8 mouse cellular contexts compared by ENCODE assay signal in genomic region chr7:28888701-28889161, GRCm38 (mm10). TPM values are rescaled to one million over a fixed set of nuclear protein-coding genes. Genes with fewer than 3 reads are reported as not detected.
DNase-seq lines count a peak whose midpoint lies in the region; ATAC-seq and TF ChIP-seq lines count a peak whose summit lies in the region.

No protein-coding gene starts in this region.

- peak overlapping the region; percentile 37 for H3K4me2 ChIP-seq in lung, postnatal 0 days (replicated peaks; ENCODE audit: low read depth, low read length)
- H3K4me2 ChIP-seq in intestine, embryonic 16.5 days (ENCODE audit: low read depth, low read length) = peak overlapping the region; percentile 71

- peaks cover 4% of the 10 kb centered on the region for H3K4me1 ChIP-seq in lung, postnatal 0 days (ENCODE audit: insufficient read depth, low read depth, low read length)
- H3K4me1 ChIP-seq in intestine, embryonic 16.5 days (ENCODE audit: control insufficient read depth, insufficient read depth, low read length) = peaks cover 10% of the 10 kb centered on the region

- peak; percentile 24 for DNase-seq in CD4-positive, CD25-positive, alpha-beta regulatory T cell, adult 2 months (ENCODE audit: low read depth, low spot score)
- no peak for DNase-seq in lung, postnatal 0 days (ENCODE audit: low spot score)
- no peak for DNase-seq in lung, postnatal 25 days (ENCODE audit: low spot score)
- peak; percentile 26 for DNase-seq in retina, embryonic 14.5 days (ENCODE audit: low spot score)
- DNase-seq in layer of hippocampus, adult 9-10 months (ENCODE audit: low spot score) = no peak
- no peak for DNase-seq in adrenal gland, adult (ENCODE audit: inconsistent age in 2 of 2, low spot score in 1 of 2)

- no peak for TF ChIP-seq CTCF in lung, postnatal 0 days (IDR thresholded peaks at IDR 0.05)

- no peak for ATAC-seq in CD4-positive, CD25-positive, alpha-beta regulatory T cell, adult 4 months
- 0 out of 2 replicates have a peak, but pooled peaks have one; percentile 9 for ATAC-seq in lung, postnatal 0 days
- ATAC-seq in intestine, embryonic 16.5 days = peak; percentile 23; the same call in 1 of the 2 replicates

- H3K9me3 ChIP-seq in lung, postnatal 0 days (ENCODE audit: low read length) = no peaks in the 10 kb centered on the region
- no peaks in the 10 kb centered on the region for H3K9me3 ChIP-seq in intestine, embryonic 16.5 days (ENCODE audit: control insufficient read depth, low read length)

- peaks cover 23% of the 10 kb centered on the region for H3K36me3 ChIP-seq in lung, postnatal 0 days (ENCODE audit: insufficient read depth, low read length)
- H3K36me3 ChIP-seq in intestine, embryonic 16.5 days (ENCODE audit: control insufficient read depth, insufficient read depth, low read length) = peaks cover 11% of the 10 kb centered on the region

- WGBS in lung, postnatal 0 days = 3% methylated on average over 23 of the region's 27 CpGs
- 2% methylated on average over 26 of the region's 27 CpGs for WGBS in intestine, embryonic 16.5 days

- H3K27ac ChIP-seq in lung, postnatal 0 days (ENCODE audit: low read length) = no peak overlapping the region
- no peak overlapping the region for H3K27ac ChIP-seq in intestine, embryonic 16.5 days (ENCODE audit: low read length)

- peaks cover 19% of the 10 kb centered on the region; the same call in 1 of the 2 replicates for H3K27me3 ChIP-seq in lung, postnatal 0 days (replicated peaks; ENCODE audit: insufficient read depth, low read length)
- H3K27me3 ChIP-seq in intestine, embryonic 16.5 days (replicated peaks; ENCODE audit: control insufficient read depth, insufficient read depth, low read length) = peaks cover 10% of the 10 kb centered on the region; the same call in 1 of the 2 replicates

- H3K4me3 ChIP-seq in lung, postnatal 0 days (ENCODE audit: low read depth, low read length) = peak overlapping the region; percentile 10; the same call in 1 of the 2 replicates
- H3K4me3 ChIP-seq in intestine, embryonic 16.5 days (ENCODE audit: low read length) = peak overlapping the region; percentile 40

- no peak for TF ChIP-seq EP300 in lung, postnatal 0 days (IDR thresholded peaks at IDR 0.05)

- H3K9ac ChIP-seq in lung, postnatal 0 days (replicated peaks; ENCODE audit: low read depth) = no peak overlapping the region
- peak overlapping the region; percentile 58 for H3K9ac ChIP-seq in intestine, embryonic 16.5 days (ENCODE audit: low read depth, low read length)

RNA-seq across cellular contexts. Expression of gene Capn12, which starts 7.5 kb away (rescaled TPM):
- not detected for polyA plus RNA-seq in CD4-positive, CD25-positive, alpha-beta regulatory T cell, adult 4 months (2017; shearing (Covaris generic))
- 0.27 and 0.33 TPM in 2 replicates for polyA plus RNA-seq in lung, postnatal 0 days (2015; fragmentation: Nextera tagmentation; extraction: Ambion mirVana)
- polyA plus RNA-seq in intestine, embryonic 16.5 days (2015; fragmentation: Nextera tagmentation; extraction: Ambion mirVana) = 0.29 and 0.39 TPM in 2 replicates

RNA-seq across cellular contexts. Expression of gene Lgals7, which starts 25.1 kb away (rescaled TPM):
- 1 to 10 TPM; 1.1 to 1.6 TPM for polyA plus RNA-seq in CD4-positive, CD25-positive, alpha-beta regulatory T cell, adult 4 months (2017; shearing (Covaris generic))
- 2.2 and 3.0 TPM in 2 replicates for polyA plus RNA-seq in lung, postnatal 0 days (2015; fragmentation: Nextera tagmentation; extraction: Ambion mirVana)
- 0.56 and 0.97 TPM in 2 replicates for polyA plus RNA-seq in intestine, embryonic 16.5 days (2015; fragmentation: Nextera tagmentation; extraction: Ambion mirVana)

RNA-seq across cellular contexts. Expression of gene Lgals4, which starts 55.1 kb away (rescaled TPM):
- 10 to 100 TPM; 28.0 to 57.1 TPM for polyA plus RNA-seq in CD4-positive, CD25-positive, alpha-beta regulatory T cell, adult 4 months (2017; shearing (Covaris generic))
- 14.9 and 15.6 TPM in 2 replicates for polyA plus RNA-seq in lung, postnatal 0 days (2015; fragmentation: Nextera tagmentation; extraction: Ambion mirVana)
- 2,407 and 2,590 TPM in 2 replicates for polyA plus RNA-seq in intestine, embryonic 16.5 days (2015; fragmentation: Nextera tagmentation; extraction: Ambion mirVana)

Comparison
In these comparisons a context has a peak if more than half of its experiments do, and no peak if none do; other contexts are left out.
1. DNase-seq: peak in CD4-positive, CD25-positive, alpha-beta regulatory T cell, adult 2 months (single experiment) and retina, embryonic 14.5 days (single experiment); none in lung, postnatal 0 days (single experiment), lung, postnatal 25 days (single experiment), layer of hippocampus, adult 9-10 months (single experiment) and adrenal gland, adult (0 of 2).
2. RNA of gene Lgals4, which starts 55.1 kb away (polyA plus RNA-seq): 2,407 to 2,590 TPM in intestine, embryonic 16.5 days; 28.0 to 57.1 TPM in CD4-positive, CD25-positive, alpha-beta regulatory T cell, adult 4 months and 14.9 to 15.6 TPM in lung, postnatal 0 days; every median in the first group is over 10 times any median in the second.